ENCODE assay signal across 31 mouse cellular contexts in the genomic region with DNA sequence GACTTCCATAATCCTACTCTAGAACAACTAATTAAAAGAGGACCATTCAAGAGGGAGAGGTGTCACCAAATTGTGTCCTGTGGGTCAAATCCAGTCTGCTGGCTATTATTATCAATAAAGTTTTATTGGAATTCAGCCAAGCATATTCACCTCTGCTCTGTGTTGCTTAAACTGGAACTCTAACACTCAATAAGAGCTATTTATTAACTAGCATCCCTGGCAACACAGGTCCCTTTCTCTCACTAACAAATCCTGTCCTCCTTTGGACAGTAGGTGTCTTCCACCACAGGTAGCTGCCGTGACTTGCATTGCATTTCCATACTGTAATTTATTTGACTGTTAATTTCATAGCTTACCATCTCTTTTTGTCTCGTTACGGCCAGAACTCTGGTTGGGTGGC. TPM values are rescaled to one million over a fixed set of nuclear protein-coding genes. Genes with fewer than 3 reads are reported as not detected.
A peak's percentile ranks its signal among the peaks of the same experiment; 100 is the strongest.
DNase-seq lines count a peak whose midpoint lies in the region; ATAC-seq and TF ChIP-seq lines count a peak whose summit lies in the region.
"Had no signal": no experiment of that assay in that cellular context is flagged by ENCODE, and none has a peak within 500 bp of the region (broad histone marks: within the 10 kb centered on the region; RNA-seq: fewer than 3 reads in every experiment).

No protein-coding gene starts in this region.

- H3K9me3 ChIP-seq in forebrain, postnatal 0 days (ENCODE audit: low read length) = no peaks in the 10 kb centered on the region
- no peaks in the 10 kb centered on the region for H3K9me3 ChIP-seq in forebrain, embryonic 15.5 days
- H3K9me3 ChIP-seq in liver, embryonic 15.5 days (replicated peaks) = no peaks in the 10 kb centered on the region
- H3K9me3 ChIP-seq in liver, embryonic 11.5 days (ENCODE audit: control insufficient read depth, low read length) = no peaks in the 10 kb centered on the region
- H3K9me3 ChIP-seq: embryonic facial prominence, embryonic 12.5 days; G1E; heart, embryonic 13.5 days; stomach, embryonic 15.5 days had no signal

- H3K27ac ChIP-seq in forebrain, postnatal 0 days (ENCODE audit: low read depth, low read length) = 0 out of 2 replicates have a peak overlapping the region, but pooled peaks have one; percentile 24
- H3K27ac ChIP-seq in forebrain, embryonic 15.5 days (replicated peaks) = no peak overlapping the region
- no peak overlapping the region for H3K27ac ChIP-seq in liver, embryonic 15.5 days (replicated peaks)
- no peak overlapping the region for H3K27ac ChIP-seq in liver, embryonic 11.5 days (ENCODE audit: low read depth, low read length)
- H3K27ac ChIP-seq: embryonic facial prominence, embryonic 12.5 days; heart, embryonic 13.5 days; hindbrain, embryonic 14.5 days; macrophage; stomach, embryonic 15.5 days had no signal

- no peak for ATAC-seq in forebrain, postnatal 0 days
- ATAC-seq in forebrain, embryonic 15.5 days (replicated peaks) = no peak
- peak; percentile 66; the same call in 1 of the 2 replicates for ATAC-seq in liver, embryonic 15.5 days (ENCODE audit: insufficient read depth)
- ATAC-seq in liver, embryonic 11.5 days (replicated peaks; ENCODE audit: low FRiP score) = no peak
- ATAC-seq: forebrain, embryonic 14.5 days had no signal

- 85% methylated on average over 3 of the region's 3 CpGs for WGBS in forebrain, postnatal 0 days
- WGBS in forebrain, embryonic 15.5 days = 81% methylated on average over 3 of the region's 3 CpGs
- WGBS in liver, embryonic 15.5 days (ENCODE audit: insufficient replicate concordance) = 69% methylated on average over 3 of the region's 3 CpGs
- 77% methylated on average over 3 of the region's 3 CpGs for WGBS in liver, embryonic 11.5 days

- no peaks in the 10 kb centered on the region; the same call in 1 of the 2 replicates for H3K36me3 ChIP-seq in forebrain, postnatal 0 days (ENCODE audit: insufficient read depth)
- no peaks in the 10 kb centered on the region for H3K36me3 ChIP-seq in forebrain, embryonic 15.5 days
- no peaks in the 10 kb centered on the region for H3K36me3 ChIP-seq in liver, embryonic 15.5 days (replicated peaks)
- H3K36me3 ChIP-seq in liver, embryonic 11.5 days (ENCODE audit: control insufficient read depth, insufficient read depth, low read length) = no peaks in the 10 kb centered on the region
- H3K36me3 ChIP-seq: embryonic facial prominence, embryonic 12.5 days; G1E; heart, embryonic 13.5 days; stomach, embryonic 15.5 days had no signal

- TF ChIP-seq CTCF in forebrain, postnatal 0 days (IDR thresholded peaks at IDR 0.05; ENCODE audit: low read depth) = no peak

- no peak overlapping the region for H3K9ac ChIP-seq in forebrain, postnatal 0 days
- H3K9ac ChIP-seq in forebrain, embryonic 15.5 days (replicated peaks) = no peak overlapping the region
- H3K9ac ChIP-seq in liver, embryonic 15.5 days = no peak overlapping the region
- H3K9ac ChIP-seq in liver, embryonic 11.5 days (ENCODE audit: low read depth, low read length) = no peak overlapping the region
- H3K9ac ChIP-seq: embryonic facial prominence, embryonic 12.5 days; heart, embryonic 13.5 days; hindbrain, embryonic 14.5 days; stomach, embryonic 15.5 days had no signal

- no peak for DNase-seq in forebrain, postnatal 0 days
- DNase-seq in kidney, adult 9 months = peak; percentile 72
- DNase-seq in kidney, postnatal 4 days = no peak
- no peak for DNase-seq in liver, embryonic 11.5 days (ENCODE audit: low spot score)
- peak; percentile 25 for DNase-seq in kidney, postnatal 14 days
- DNase-seq in B cell, adult 2 months = no peak
- DNase-seq: adrenal gland, postnatal 14 days; cerebellum, adult 11 months; cerebellum, adult 9-10 months; cerebellum, postnatal 36 days; embryo, embryonic 11 days; heart, postnatal 10 days; left cerebral cortex, postnatal 4 days; lung, adult 2 months; lung, postnatal 10 days; midbrain, embryonic 14.5 days had no signal

- H3K27me3 ChIP-seq in forebrain, postnatal 0 days (ENCODE audit: insufficient read depth, low read length) = no peaks in the 10 kb centered on the region
- no peaks in the 10 kb centered on the region for H3K27me3 ChIP-seq in forebrain, embryonic 15.5 days
- no peaks in the 10 kb centered on the region for H3K27me3 ChIP-seq in liver, embryonic 15.5 days
- H3K27me3 ChIP-seq in liver, embryonic 11.5 days (replicated peaks; ENCODE audit: control insufficient read depth, insufficient read depth, low read length) = no peaks in the 10 kb centered on the region
- H3K27me3 ChIP-seq: embryonic facial prominence, embryonic 12.5 days; heart, embryonic 13.5 days; stomach, embryonic 15.5 days had no signal

- H3K4me3 ChIP-seq in forebrain, postnatal 0 days (ENCODE audit: low read depth, low read length) = no peak overlapping the region
- H3K4me3 ChIP-seq in forebrain, embryonic 15.5 days = no peak overlapping the region
- no peak overlapping the region for H3K4me3 ChIP-seq in liver, embryonic 15.5 days (replicated peaks)
- no peak overlapping the region for H3K4me3 ChIP-seq in liver, embryonic 11.5 days (ENCODE audit: low read depth, low read length)
- H3K4me3 ChIP-seq: embryonic facial prominence, embryonic 12.5 days; heart, embryonic 13.5 days; stomach, embryonic 15.5 days had no signal

- 0 out of 2 replicates have a peak, but pooled peaks cover 4% of the 10 kb centered on the region for H3K4me1 ChIP-seq in forebrain, postnatal 0 days (ENCODE audit: insufficient read depth)
- H3K4me1 ChIP-seq in forebrain, embryonic 15.5 days = peaks cover 5% of the 10 kb centered on the region
- H3K4me1 ChIP-seq in liver, embryonic 15.5 days (replicated peaks) = no peaks in the 10 kb centered on the region; the same call in 1 of the 2 replicates
- no peaks in the 10 kb centered on the region for H3K4me1 ChIP-seq in liver, embryonic 11.5 days (replicated peaks; ENCODE audit: control insufficient read depth, insufficient read depth, low read length)
- H3K4me1 ChIP-seq: embryonic facial prominence, embryonic 12.5 days; heart, embryonic 13.5 days; stomach, embryonic 15.5 days had no signal

- no peak overlapping the region for H3K4me2 ChIP-seq in forebrain, postnatal 0 days (ENCODE audit: low read depth)
- no peak overlapping the region for H3K4me2 ChIP-seq in forebrain, embryonic 15.5 days (replicated peaks)
- H3K4me2 ChIP-seq in liver, embryonic 15.5 days = no peak overlapping the region
- no peak overlapping the region for H3K4me2 ChIP-seq in liver, embryonic 11.5 days
- H3K4me2 ChIP-seq: embryonic facial prominence, embryonic 12.5 days; heart, embryonic 13.5 days; hindbrain, embryonic 14.5 days; stomach, embryonic 15.5 days had no signal

RNA-seq across cellular contexts. Expression of a gene that starts 36.3 kb away (rescaled TPM):
- total RNA-seq in forebrain, postnatal 0 days (2014; rRNA removed) = 1.4 and 2.8 TPM in 2 replicates
- polyA plus RNA-seq in forebrain, postnatal 0 days (2015; fragmentation: Nextera tagmentation; extraction: Ambion mirVana) = 1.6 and 2.0 TPM in 2 replicates
- polyA plus RNA-seq in forebrain, embryonic 15.5 days (2015; fragmentation: Nextera tagmentation; extraction: Ambion mirVana) = 0.31 and 0.83 TPM in 2 replicates
- not detected in 2 replicates for polyA plus RNA-seq in liver, embryonic 15.5 days (2015; fragmentation: Nextera tagmentation; extraction: Ambion mirVana)
- polyA plus RNA-seq in liver, embryonic 11.5 days (2014; fragmentation: Nextera tagmentation; extraction: Ambion mirVana) = not detected in 2 replicates
- total RNA-seq: adrenal gland, postnatal 14 days; G1E; gastrocnemius, adult 8-10 months; heart, adult 8-10 months; heart, postnatal 10 days; hematopoietic stem cell, adult 5-6 weeks; layer of hippocampus, postnatal 14 days; megakaryocyte-erythroid progenitor cell, adult 5-6 weeks had no signal
- polyA plus RNA-seq: G1E; heart, embryonic 13.5 days; macrophage; midbrain, embryonic 14.5 days; neural tube, embryonic 11.5 days had no signal

Comparison
In these comparisons a context has a peak if more than half of its experiments do, and no peak if none do; other contexts are left out.
1. DNase-seq: peak in kidney, adult 9 months (single experiment) and kidney, postnatal 14 days (single experiment); none in forebrain, postnatal 0 days (single experiment), kidney, postnatal 4 days (0 of 2), liver, embryonic 11.5 days (single experiment) and B cell, adult 2 months (0 of 2).